Mouse (Mus musculus): Measurements from ENCODE around the gene Gm49368. TPM values are rescaled to one million over a fixed set of nuclear protein-coding genes. Genes with fewer than 3 reads are reported as not detected.

The Gm49368 gene
- total RNA-seq, 2 experiments from 2014 or later: not detected

DNA sequence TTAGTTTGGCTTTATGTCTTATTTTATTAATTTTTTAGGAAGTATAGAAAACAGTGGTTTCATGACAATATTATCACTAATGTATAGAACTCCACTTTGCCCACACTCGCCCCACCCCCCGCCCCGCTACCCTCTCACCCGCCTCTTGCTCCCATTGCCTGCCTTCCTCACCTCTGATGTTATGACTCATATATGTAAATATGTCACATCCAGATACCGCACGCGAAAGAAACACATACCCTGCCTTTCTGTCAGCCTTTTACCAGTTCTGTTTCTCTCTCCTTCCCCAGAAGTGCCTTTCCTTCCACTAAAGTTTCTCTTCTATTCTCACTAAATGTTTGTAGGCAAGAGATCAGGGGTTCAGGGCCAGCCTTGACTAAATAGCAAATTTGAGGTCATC lies 103.9 kb downstream of the Gm49368 start:
- Histone ChIP-seq H3K27ac (no peak overlapping the region), H3K4me3 (no peak overlapping the region)
- TF ChIP-seq CTCF (conservative IDR thresholded peaks at IDR 0.05): no peak
- no peak for DNase-seq (ENCODE audit: low spot score in 2 of 2)

DNA sequence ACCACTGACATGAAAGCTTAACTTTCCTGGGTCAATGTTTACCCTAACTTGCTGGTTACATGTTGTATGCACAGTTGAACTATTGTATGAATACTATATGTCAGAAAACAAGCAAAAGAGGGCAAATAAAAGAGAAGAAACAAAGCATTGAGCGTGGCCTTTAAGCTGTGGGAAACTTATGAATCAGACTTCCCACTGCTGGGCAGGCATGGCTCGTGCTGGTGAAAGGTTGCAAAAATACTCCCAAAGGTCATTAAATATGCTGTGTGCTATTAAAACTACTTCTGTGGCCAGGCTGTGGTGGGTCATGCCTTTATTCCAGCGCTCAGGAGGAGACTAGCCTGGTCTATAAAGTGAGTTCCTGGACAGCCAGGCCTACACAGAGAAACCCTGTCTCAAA lies 107.5 kb downstream of the Gm49368 start:
- no peak for DNase-seq (ENCODE audit: low spot score in 2 of 2)
- TF ChIP-seq CTCF (conservative IDR thresholded peaks at IDR 0.05): no peak
- H3K4me3 ChIP-seq: no peak overlapping the region
- H3K27ac ChIP-seq: no peak overlapping the region

Other genes with a start within 250 kb of the Gm49368 start
- 10 to 100 TPM; 60.2 to 64.6 TPM for gene Stx4a, start 238.4 kb upstream of the Gm49368 start, total RNA-seq (2021)
- 100 to 1,000 TPM; 336 to 351 TPM for gene Stx1b, start 238.1 kb upstream of the Gm49368 start, total RNA-seq (2021)
- 10 to 100 TPM; 33.3 to 35.8 TPM for gene Zfp646, start 186.5 kb upstream of the Gm49368 start, total RNA-seq (2021)
- 10 to 100 TPM; 24.3 to 25.7 TPM for gene Zfp668, start 185.9 kb upstream of the Gm49368 start, total RNA-seq (2021)
- 1 to 10 TPM; 2.8 to 3.1 TPM for gene Prss53, start 171.7 kb upstream of the Gm49368 start, total RNA-seq (2021)
- not detected for gene Gm21974, start 167.2 kb upstream of the Gm49368 start, total RNA-seq (2021)
- 10 to 100 TPM; 26.3 to 26.6 TPM for gene Vkorc1, start 167.1 kb upstream of the Gm49368 start, total RNA-seq (2021)
- gene Bckdk, start 158.6 kb upstream of the Gm49368 start, total RNA-seq (2021): 10 to 100 TPM; 36.9 to 41.7 TPM
- gene Kat8, start 150.2 kb upstream of the Gm49368 start, total RNA-seq (2021): 10 to 100 TPM; 31.7 to 34.3 TPM
- gene Prss8, start 132.6 kb upstream of the Gm49368 start, total RNA-seq (2021): under 1 TPM; 0.20 to 0.66 TPM
- gene Prss36, start 116.0 kb upstream of the Gm49368 start, total RNA-seq (2021): 10 to 100 TPM in 1 of 2 experiments, 1 to 10 TPM in 1; 9.7 to 10.6 TPM
- gene Fus, start 95.2 kb upstream of the Gm49368 start, total RNA-seq (2021): 100 to 1,000 TPM; 345 to 392 TPM
- 1 to 10 TPM; 1.9 to 3.0 TPM for gene Pycard, start 68.8 kb upstream of the Gm49368 start, total RNA-seq (2021)
- 1 to 10 TPM in 1 of 2 experiments, under 1 TPM in 1; 0.77 to 1.0 TPM for gene Trim72, start 58.7 kb upstream of the Gm49368 start, total RNA-seq (2021)
- gene Itgam, start within 50 bp of the Gm49368 start, total RNA-seq (2021): 10 to 100 TPM; 10.1 to 10.6 TPM
- under 1 TPM in 1 of 2 experiments, not detected in 1; 0.10 TPM for gene Itgax, start 66.9 kb downstream of the Gm49368 start, total RNA-seq (2021)
- gene Itgad, start 91.7 kb downstream of the Gm49368 start, total RNA-seq (2021): under 1 TPM; 0.29 to 0.46 TPM
- 1 to 10 TPM; 1.4 to 2.5 TPM for gene Cox6a2, start 143.7 kb downstream of the Gm49368 start, total RNA-seq (2021)
- 10 to 100 TPM; 10.9 to 12.6 TPM for gene Armc5, start 174.7 kb downstream of the Gm49368 start, total RNA-seq (2021)
- gene 9130023H24Rik, start 175.3 kb downstream of the Gm49368 start, total RNA-seq (2021): 1 to 10 TPM; 3.5 to 4.0 TPM
- gene Tgfb1i1, start 184.1 kb downstream of the Gm49368 start, total RNA-seq (2021): 10 to 100 TPM; 12.1 to 13.9 TPM
- gene Slc5a2, start 203.0 kb downstream of the Gm49368 start, total RNA-seq (2021): not detected
- gene BC017158, start 235.5 kb downstream of the Gm49368 start, total RNA-seq (2021): 10 to 100 TPM; 26.5 to 27.0 TPM

Data from layer of hippocampus, adult 2 months (tissue).